Mouse (Mus musculus) spleen, adult 18-20 months (tissue): ENCODE data around the gene Prox2.
"Not testable (repeated sequence)": the region's sequence is repeated elsewhere in the genome, so short reads cannot be mapped to it uniquely, and the experiment has no call there.

Source experiments
- DNase-seq, 2 experiments: peaks; one replicate each; pipeline ENCODE4 v3.0.0; 2022; ENCODE audit warnings: mixed read lengths in 2 of 2

The Prox2 gene

DNA sequence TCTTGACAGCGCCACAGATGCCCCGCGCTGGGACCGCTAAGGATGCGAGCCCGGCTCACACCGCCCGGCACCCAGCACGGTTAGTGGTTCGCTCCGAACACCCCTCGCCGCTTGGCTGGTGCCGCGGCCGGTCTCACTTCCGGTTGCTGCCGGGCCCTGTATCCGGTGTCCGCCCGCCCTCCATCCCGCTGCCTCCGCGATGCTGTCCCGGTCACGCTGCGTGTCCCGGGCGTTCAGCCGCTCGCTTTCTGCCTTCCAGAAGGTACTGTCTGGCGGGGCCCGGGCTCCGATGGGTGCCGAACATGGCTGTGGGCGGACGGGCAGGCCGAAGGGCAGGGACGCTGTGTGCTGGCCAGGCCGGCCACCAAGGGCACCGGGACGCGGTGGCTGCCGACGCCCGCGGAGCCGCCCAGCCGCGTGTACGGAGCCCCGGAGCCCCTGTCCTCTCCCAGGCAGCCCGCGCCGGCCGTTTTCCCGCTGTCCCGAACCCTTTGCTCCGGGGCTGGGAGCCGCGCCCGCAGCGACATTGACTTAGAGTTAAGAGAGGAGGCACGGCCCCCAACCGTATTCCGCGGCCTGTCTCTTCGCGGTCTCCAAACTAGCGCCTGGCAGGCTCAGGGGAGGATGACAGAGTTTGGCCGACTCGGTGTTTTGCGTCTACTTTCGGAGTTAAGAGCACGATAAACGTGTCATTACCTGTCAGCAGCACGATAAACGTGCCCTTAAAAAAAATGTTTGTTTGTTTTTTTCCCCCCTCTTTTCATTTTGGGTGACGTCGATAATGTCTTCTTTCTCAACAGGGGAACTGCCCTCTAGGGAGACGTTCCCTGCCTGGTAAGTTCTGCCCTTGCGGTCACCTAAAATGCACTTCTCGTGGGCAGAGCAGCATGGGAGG, at the start of gene Prox2, which contains the start of gene Dlst:
TSS of gene Prox2 (minus strand) at position 62 of the 895 bp plus-strand sequence.
TSS of gene Dlst (plus strand) at position 136 of the 895 bp plus-strand sequence.
- DNase-seq, result peak; percentile 77 to 86

DNA sequence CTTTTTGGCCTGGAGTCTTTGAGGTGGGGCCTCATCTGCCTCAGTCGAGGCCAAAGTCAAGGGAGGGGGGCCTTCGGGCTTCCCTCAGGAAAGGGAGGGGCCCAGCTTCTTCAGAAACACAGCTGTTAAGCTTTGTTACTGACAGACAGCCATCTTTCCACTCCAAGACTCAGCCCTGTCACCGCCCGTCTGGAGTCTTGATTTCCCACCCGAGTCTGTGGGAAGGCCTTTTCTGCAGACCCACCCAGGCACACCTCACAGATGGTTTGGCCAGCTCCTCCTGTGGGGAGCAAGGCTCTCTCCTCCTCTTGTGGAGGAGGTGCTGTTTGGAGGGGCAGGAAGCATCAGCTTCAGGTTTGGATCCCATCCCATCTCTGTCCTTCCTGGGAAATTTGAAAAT, 49.0 kb upstream of the Prox2 start:
- no peak for DNase-seq

DNA sequence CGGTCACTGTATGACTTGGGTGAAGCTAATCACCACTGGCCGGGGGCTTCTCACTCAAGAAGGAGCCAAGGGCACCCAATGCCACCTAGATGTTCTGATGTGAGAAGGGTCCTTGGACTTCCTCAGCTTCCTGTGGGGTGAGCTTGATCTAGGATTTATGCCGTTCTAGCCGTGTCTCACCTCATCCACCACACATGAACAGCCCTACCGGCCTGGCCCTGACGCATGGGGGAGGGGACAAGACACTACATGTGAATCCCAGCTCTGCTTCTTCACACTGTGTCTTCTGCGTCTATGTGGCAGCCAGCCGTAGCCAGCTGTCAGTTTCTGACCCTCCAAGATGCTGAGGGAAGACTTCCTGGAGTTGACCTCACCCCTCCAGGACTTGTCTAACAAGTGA, 48.2 kb upstream of the Prox2 start:
- no peak for DNase-seq

DNA sequence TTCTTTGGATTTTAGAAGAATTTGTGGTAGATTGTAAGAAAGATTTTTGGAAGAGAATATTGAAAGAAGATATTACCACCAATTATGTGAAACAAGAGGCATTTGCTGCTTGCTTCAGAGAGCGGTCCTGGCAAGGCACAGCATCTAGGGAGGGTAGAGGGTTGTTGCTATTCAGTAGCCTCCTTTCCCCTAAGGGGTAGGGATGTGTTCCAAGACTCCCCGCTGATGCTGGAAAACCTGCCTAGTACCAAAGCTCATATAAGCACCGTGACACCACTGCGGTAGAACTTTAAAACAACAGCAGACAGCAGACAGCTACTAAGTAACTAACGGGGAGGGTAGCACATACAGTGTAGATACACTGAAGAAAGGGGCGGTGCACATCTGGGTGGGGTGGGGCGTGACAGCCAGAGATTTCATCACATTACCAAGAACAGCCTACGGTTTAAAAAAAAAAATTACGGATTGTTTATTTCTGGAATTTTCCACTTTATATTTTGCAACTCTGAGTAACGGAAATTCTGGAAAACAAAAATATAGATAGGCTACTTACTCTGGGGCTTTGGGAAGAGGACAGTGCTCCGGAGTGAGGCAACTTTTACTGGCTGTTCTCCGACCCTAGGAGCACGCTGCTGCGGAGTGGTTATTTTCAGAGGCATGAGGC, 47.4 kb upstream of the Prox2 start:
- no peak for DNase-seq

DNA sequence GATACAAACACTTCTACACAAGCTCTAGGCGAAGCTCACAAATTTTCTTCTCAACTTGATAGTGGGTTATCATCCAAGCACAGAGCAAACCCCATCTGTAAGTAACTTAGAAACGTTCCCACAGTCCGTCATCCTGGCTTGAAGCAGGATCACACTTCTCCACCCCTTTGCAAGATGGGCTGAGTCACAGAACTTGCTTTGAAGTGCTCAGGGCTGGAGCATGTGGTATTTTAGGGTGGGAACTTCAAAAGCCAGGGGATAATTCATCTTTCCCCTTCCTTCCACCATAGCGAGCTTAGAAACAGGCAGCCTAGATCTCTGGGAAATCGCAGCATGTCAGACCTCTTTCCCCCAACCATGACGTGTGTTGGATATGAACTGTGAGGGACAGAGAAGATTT, 45.8 kb upstream of the Prox2 start:
- DNase-seq, result no peak

DNA sequence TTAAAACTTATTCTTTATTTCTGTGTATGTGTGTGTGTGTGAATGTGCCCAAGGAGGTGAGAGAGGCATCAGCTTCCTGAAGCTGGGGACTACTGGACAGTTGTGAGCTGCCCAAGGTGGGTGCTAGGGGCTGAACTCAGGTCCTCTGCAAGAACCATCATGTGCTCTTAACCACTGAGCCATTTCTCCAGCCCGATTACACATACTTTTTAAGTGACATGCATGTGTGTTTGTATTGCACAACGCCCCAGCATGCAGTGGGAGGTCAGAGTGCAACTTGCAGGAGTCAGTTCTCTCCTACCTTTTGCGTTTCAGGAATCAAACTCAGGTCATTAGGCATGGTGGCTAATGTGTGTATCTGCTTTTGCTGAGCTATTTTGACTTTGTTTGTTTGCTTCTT, 42.5 kb upstream of the Prox2 start:
- DNase-seq, result no peak

DNA sequence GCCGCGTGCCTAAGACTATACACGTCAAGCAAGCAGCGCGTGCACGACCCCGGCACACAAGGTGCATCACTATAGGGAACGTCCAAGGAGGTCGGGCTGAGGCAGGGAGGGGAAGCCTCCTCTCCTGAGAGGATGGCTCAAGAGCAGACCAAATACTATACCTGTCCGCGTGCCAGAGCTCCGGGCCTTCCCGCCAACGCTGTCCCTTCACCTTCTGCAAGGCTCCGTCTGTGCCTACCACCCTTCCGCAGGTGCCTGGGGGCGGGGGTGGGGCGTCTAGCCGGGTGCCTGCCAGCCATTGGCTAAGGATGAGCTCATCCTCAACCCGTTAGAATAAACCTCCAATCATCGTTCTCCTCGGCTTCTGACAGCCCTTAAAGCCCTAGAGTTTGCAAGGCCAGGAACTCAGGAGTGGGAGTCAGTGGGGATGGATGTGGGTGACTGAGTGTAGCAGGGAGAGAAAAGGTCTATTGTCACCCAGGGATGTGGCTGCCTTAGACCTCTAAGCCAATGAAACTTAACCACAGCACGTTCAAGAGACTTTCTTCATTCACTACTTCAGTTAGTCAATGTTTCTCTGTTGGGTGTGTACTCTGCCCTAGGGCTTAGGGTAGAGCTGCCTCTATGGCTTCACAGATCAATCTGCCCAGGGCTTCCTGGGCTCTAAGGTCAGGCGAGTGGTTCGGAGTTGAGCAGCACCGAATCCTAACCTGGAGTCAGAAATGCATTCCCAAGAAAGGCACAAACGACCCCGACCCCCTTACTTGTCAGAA, 40.6 kb upstream of the Prox2 start, which contains the start of gene Rps6kl1:
TSS of gene Rps6kl1 (minus strand) at position 263 of the 773 bp plus-strand sequence.
- no peak for DNase-seq

DNA sequence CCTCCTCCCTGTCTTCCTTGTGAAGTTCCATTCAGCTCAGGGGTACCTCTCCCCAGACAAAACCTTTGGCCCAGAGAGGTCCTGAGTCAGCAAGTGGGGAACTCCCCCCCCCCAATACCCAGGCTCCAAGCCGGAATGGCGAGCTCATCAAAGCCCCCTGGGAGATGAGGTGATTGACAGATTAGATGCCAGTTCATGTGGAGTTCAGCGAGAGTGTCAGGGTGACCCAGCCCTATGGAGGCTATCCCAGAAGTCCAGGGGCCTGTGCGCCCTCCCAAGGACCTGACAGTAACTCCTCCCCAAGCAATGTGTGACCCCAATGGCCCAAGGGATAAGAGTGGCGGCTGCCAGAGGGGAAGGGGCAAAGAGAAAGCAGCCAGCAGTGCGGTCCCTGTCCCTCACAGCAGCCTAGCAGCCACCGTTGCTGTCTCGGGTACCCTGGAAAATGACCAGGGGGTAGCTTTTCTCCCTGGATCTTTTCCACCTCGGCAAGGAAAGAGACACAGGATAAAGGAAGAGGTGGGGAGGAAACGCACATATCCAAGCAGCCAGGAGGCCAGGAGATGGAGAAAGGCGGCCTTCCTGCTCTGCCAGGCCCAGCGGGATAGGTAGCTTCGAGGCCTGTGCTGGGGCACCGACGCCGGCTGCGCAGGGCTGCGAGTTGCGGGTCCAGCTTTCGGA, 39.9 kb upstream of the Prox2 start:
- DNase-seq, result no peak

DNA sequence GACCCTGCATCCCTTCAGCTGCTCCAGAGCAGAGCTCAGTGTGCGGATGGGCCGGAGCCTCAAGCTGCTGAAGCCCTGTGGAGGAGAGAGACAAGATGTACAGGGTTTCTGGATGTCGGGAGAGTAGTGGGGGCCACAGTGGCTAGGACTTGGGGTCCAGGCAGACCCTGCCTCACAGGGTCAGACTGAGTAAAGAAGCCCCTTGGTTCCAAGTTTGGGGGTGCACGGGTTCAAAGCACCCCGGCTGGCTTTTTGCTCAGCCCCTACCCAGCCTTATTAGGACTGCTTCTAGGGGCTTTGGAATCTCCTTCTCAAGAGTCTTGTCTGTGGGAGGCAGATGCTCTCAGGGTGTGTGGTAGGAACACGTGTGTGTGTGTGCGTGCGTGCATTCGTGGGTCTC, 36.3 kb upstream of the Prox2 start:
- no peak for DNase-seq

DNA sequence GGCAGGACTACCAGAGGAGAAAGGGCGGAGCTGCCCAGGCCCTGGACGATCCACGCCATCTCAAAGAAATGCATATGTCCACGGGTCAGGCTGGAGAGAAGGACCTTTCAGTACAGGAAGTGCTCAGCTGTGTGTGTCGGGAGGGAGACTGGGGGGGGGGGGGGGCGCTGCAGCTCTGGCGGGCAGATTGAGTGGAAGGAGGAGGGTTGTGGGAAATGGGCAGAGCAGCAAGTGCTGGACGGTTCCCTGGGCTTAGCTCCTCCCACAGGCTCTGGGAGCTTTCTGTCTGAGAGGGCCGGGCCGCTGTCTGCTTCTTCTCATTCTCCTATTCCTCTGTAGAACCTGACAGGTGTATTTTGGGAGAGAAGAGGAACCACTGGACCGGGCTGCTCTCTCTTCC, 35.8 kb upstream of the Prox2 start:
- no peak for DNase-seq

DNA sequence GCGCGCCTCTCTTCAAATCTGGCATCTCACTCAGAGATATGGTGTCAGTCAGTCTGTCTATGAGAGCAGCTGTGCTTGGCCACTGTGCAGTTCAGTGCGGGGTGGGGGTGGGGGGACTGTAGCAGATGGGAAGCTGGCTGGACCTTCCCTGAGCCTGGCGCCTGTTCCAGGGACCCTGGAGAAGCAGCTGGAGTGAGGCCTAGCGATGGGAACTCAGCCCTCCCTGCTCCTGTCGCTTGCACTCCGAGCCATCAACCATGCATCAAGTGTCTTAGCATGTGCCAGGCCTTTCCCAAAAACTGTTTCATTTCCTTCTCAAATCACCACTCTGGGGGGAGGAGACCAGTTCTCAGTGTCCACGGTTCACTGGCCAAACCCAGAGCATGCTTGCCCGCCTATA, 35.1 kb upstream of the Prox2 start:
- no peak for DNase-seq

DNA sequence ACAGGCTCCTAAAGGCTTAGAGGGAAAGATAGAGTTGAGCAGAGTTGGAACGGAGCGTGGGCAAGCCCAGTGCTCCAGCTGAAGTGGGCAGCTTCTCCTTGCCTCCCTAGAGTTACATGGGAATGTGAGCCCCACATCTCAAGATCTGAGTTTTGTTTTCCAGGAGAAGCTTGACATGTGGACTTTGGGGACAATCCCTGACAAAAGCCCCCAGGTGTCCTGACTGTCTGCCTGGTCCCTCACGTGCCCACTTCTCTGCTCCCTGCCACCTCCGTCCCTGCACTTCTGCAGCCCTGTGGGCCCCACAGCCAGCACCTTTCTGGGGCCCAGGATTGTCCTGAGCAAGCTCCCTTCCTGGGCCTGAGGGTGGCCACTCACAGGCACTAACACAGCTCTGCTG, 34.3 kb upstream of the Prox2 start:
- DNase-seq, result no peak

DNA sequence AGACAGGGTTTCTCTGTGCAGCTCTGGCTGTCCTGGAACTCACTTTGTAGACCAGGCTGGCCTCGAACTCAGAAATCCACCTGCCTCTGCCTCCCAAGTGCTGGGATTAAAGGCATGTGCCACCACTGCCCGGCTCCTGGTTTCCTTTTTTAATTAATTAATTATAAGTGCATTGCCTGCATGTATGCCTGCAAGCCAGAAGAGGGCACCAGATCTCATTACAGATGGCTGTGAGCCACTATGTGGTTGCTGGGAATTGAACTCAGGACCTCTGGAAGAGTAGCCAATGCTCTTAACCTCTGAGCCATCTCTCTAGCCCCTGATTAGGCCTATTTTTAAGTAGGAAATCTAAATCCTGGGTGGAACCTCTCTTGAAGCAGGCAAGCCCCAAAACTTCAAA, 33.7 kb upstream of the Prox2 start:
- not testable (repeated sequence) for DNase-seq

DNA sequence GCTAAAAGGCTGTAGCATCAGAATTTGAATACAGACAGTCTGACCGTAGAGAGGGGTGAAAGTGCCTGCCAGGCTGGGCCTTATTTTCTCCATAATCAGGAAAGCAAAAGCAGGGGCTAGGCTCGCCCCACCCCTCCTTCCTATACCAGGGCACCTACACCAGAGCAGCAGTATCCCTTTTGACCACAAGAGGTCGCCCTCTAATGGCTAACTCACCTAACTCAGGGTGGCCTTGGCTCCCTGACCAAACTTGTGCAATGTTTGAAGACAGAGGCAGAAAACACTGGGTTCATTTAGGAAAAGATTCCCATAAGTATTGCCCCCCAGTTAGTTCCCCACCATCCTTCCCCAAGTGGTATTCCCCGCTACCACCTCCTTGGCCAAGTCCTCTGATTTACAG, 32.2 kb upstream of the Prox2 start:
- DNase-seq, result peak; percentile 30 to 77

DNA sequence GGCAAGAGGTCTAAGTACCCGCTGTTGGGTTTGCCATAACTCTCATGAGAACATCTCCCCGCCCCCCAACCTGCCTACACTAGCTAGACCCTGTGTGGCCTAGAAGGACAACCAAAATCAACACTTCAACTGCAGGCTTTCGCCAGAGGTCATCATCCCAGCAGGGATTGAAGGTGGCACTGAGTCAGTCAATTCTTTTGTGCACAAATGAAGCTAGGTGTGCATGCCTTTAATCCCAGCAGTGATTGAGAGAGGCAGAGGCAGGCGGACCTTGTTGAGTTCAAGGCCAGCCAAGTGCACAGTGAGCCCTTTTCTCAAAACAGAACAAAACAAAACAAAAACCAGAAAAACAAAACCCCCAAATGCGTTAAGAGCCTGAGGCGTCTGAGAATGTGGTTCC, 30.5 kb upstream of the Prox2 start:
- DNase-seq, result no peak

DNA sequence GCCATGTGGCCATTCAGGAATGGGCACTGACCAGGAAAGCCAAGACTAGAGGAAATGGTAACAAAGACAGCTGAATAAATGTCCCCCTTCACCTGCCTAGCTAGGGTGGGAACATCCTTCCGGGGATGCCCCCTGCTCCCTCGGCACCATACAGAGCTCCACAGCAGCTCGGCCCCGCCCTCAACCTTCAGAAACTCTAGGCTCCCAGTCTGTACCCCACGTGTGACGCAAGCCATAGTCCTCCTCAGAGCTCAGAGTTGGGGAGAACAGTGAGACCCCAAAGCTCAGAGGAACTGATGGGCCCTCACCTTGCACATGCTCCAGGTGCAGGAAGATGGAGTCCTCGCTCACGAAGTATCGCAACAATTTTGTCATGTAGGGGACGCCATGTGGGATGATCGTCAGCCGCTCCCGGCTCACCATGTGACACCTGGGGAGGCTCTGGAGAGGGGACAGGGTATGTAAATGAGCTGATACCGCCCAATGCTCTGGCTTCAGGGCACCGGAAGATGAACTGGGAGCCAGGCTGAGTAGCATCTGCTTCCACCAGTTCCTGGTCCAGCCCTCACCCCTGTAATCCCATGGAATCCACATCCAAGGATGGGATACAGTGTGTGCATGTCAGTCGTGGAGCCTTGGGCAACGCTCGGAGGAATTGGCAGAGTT, 29.6 kb upstream of the Prox2 start:
- peak in 1 of 2 experiments; percentile 20 for DNase-seq

DNA sequence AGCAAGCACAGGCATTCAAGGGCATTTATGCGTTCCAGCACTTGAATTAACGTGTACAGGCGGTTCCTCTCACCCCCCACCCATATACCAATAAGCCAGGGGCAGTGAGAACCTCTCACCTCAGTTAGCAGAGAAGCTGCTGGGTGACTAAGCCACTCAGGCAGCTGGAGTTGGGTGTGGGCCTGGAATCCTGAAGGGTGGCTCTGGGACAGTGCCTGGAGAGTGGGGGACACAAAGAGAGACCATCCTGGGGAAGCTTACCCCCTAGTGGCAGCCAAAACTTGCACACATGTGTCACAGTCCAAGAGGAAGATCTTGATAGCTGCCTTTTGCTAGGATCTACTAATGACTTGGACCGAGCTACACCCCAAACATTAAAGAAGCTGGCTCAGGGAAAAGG, 26.1 kb upstream of the Prox2 start:
- no peak for DNase-seq

DNA sequence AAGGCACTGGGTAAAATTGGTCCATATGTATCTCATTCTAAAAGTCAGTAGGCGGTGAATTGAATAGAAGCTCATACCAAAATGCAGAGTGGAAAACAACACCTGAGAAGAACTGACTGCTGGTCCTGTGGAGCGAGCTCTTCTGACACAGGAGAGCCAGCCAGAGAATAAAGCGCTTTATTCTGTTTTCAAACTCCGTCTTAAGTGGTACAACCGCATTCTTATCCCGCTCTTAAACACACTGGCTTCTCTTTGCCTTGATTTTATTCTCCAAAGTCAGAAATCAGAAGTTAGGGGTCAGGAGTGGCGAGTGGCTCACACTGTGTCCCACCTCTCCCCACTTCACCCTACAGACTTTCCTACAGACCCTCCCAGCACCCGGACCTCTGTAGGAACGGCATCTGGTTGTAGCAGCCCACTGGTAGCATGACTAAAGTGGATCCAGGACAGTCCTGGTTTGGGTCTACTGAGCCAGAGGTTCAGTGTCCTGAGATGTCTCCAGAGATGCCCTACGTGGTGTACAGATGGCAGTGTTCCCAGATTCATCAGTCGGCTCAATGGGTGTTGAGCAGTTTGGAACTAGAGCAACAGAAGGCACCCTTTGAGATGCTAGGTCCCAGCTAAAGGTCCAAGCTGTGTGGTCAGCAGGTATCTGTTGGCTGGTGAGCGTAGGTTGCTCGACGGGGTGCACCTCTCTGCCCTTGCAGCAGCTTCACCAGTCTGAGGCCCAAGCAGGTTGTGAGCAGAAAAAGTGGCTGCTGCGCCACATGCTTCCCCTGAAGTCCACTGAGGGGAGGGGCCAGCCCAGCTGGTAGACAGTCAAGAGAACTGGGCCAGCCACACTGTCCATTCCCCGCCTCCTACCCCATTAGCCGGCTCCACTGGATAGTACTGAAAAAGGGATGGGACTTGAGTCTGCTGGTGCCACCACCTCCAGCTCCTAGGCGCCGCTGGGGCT, 25.2 kb upstream of the Prox2 start:
- DNase-seq, result no peak

DNA sequence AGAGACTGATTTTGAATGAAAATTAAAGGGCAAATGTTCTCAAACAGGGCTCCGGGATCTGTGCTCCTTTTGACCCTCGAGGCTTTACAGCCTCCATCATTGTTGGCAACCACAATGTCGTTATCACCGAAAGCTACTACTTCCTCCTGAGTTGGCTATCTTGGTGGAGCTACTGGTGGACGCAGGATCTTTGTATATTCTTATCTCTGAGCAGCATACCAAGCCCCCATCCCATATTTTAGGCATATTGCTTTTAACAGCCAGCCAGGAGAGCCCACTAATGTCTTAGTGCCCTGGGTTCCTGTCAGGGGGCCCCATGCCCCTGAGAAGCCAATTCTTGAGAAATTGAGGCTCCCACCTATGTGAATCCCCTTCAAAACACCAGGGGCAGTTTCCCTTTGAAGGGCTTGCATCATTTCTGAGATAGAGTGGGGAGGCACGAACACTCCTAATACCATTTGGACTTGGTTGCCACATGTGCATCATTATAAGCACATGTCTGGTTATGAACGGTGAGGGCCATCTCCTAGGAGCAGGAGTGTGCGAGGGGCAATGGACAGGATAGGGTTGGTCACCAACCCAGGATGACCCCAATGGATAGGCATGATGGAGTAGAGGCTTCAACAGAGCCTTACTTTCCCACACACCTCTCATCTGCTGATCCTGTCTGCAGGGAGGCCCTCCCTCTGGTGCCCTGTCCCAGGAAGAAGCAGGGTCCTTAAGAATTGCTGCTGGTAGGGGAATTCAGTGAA, 23.7 kb upstream of the Prox2 start:
- no peak for DNase-seq

DNA sequence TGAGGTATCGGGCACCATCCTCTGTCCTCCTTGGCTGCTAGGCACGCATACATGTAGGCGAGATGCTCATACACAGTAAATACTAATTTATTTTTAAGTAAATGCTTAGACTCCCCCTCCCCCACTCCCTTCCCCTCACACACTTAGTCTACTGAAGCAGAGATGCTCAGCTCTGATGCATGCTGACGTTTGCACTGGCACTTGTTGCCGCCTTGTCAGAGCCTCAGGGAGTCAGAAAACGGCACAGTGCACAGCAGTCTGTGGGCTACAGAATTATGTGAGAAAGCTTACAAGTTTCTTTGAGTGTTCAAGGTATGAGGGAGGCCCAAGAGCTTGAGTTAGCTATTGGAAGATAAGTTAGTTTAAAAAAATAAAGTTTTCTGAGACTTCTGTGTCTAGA, 20.8 kb upstream of the Prox2 start:
- no peak for DNase-seq
